Mouse (Mus musculus) kidney, embryonic 14.5 days (tissue): ENCODE results near the gene Fam71f1. TPM values are rescaled to one million over a fixed set of nuclear protein-coding genes. Genes with fewer than 3 reads are reported as not detected.

Experiments used
- ATAC-seq: fragments of 200-750 bp; cut with Nextera tagmentation; 2 replicates; pipeline ENCODE4 v1.8.0; 2017; ENCODE audit warnings: moderate number of reproducible peaks, mild to moderate bottlenecking, moderate TSS enrichment, moderate library complexity; ENCODE audit not compliant: low FRiP score, low TSS enrichment
- H3K27ac ChIP-seq: fragments of 300-500 bp; sonication (generic); 2 replicates; pipeline ENCODE4 v1.5.1; 2014; ENCODE audit warnings: low read depth, mild to moderate bottlenecking, low read length, moderate library complexity, mixed read lengths
- H3K27me3 ChIP-seq: fragments of 300-500 bp; sonication (generic); 2 replicates; pipeline ENCODE4 v1.6.1; 2014; ENCODE audit warnings: mild to moderate bottlenecking, low read length; ENCODE audit not compliant: control insufficient read depth, insufficient read depth
- H3K36me3 ChIP-seq: fragments of 300-500 bp; sonication (generic); 2 replicates; pipeline ENCODE4 v1.6.1; 2014; ENCODE audit warnings: low read length, mixed read lengths; ENCODE audit not compliant: control insufficient read depth, insufficient read depth
- H3K4me1 ChIP-seq: fragments of 300-500 bp; sonication (generic); 2 replicates; pipeline ENCODE4 v1.6.1; 2014; ENCODE audit warnings: low read length, mixed read lengths; ENCODE audit not compliant: control insufficient read depth, insufficient read depth
- H3K4me2 ChIP-seq: fragments of 300-500 bp; sonication (generic); replicated peaks from 2 replicates; pipeline ENCODE4 v1.6.1; 2014; ENCODE audit warnings: low read depth, mild to moderate bottlenecking, low read length
- H3K4me3 ChIP-seq: fragments of 300-500 bp; sonication (generic); 2 replicates; pipeline ENCODE4 v1.5.1; 2014; ENCODE audit warnings: mild to moderate bottlenecking, low read length
- H3K9ac ChIP-seq: fragments of 300-500 bp; sonication (generic); 2 replicates; pipeline ENCODE4 v1.6.1; 2014; ENCODE audit warnings: low read depth, mild to moderate bottlenecking, low read length, moderate library complexity
- H3K9me3 ChIP-seq: fragments of 300-500 bp; sonication (generic); 2 replicates; pipeline ENCODE4 v1.6.1; 2016; ENCODE audit warnings: low read length; ENCODE audit not compliant: control insufficient read depth
- WGBS: fragments of 180-500 bp; shearing (Covaris S2); extraction: QIAGEN DNeasy Blood & Tissue Kit; methylation state at CpG from one replicate; pipeline ENCODE4 v1.1.7; 2014; 5-methylcytosine and 5-hydroxymethylcytosine counted together
- polyA plus RNA-seq: library from polyadenylated mRNA; unstranded; fragments of >200 nt; fragmentation: Nextera tagmentation; extraction: Ambion mirVana; gene quantifications from 2 replicates; pipeline ENCODE4 v1.2.1, GENCODE M21; 2014

The Fam71f1 gene
- polyA plus RNA-seq, 1 experiment from 2014 or later: not detected

- Histone ChIP-seq H3K27ac (peak within 1 kb of the TSS; percentile 93), H3K9me3 (no peaks in the 10 kb centered on the region), H3K9ac (peak within 1 kb of the TSS; percentile 94), H3K36me3 (no peaks in the 10 kb centered on the region), H3K4me3 (peak within 1 kb of the TSS; percentile 96), H3K27me3 (no peaks in the 10 kb centered on the region), H3K4me2 (peak within 1 kb of the TSS; percentile 69), H3K4me1 (0 out of 2 replicates have a peak, but pooled peaks cover 9% of the 10 kb centered on the region)
- under 1% methylated on average over 54 of the region's 55 CpGs for WGBS
- peak; percentile 99 for ATAC-seq
Observed at GRCm38 (mm10) chr6:29347665-29348370, 28.9 kb downstream of the Fam71f1 start, which contains the start of gene Calu. Gene Calu (plus strand): TSS chr6:29348069.

GRCm38 (mm10) chr6:29348371-29348724 lies 29.4 kb downstream of the Fam71f1 start:
- ATAC-seq: no peak; the same call in 1 of the 2 replicates
- Histone ChIP-seq H3K4me1 (0 out of 2 replicates have a peak, but pooled peaks cover 9% of the 10 kb centered on the region), H3K4me2 (peak overlapping the region; percentile 69), H3K9me3 (no peaks in the 10 kb centered on the region), H3K27me3 (no peaks in the 10 kb centered on the region), H3K9ac (peak overlapping the region; percentile 94), H3K36me3 (no peaks in the 10 kb centered on the region), H3K27ac (peak overlapping the region; percentile 84), H3K4me3 (peak overlapping the region; percentile 96)
- under 1% methylated on average over 15 of the region's 15 CpGs for WGBS

- H3K4me3 ChIP-seq: no peak overlapping the region
- H3K4me1 ChIP-seq: 0 out of 2 replicates have a peak, but pooled peaks cover 9% of the 10 kb centered on the region
- no peaks in the 10 kb centered on the region for H3K27me3 ChIP-seq
- no peak overlapping the region for H3K27ac ChIP-seq
- H3K9ac ChIP-seq: no peak overlapping the region
- ATAC-seq: no peak
- peaks cover 5% of the 10 kb centered on the region for H3K36me3 ChIP-seq
- no peak overlapping the region for H3K4me2 ChIP-seq
- H3K9me3 ChIP-seq: no peaks in the 10 kb centered on the region
Observed at GRCm38 (mm10) chr6:29351613-29352012, 32.7 kb downstream of the Fam71f1 start.

- Histone ChIP-seq H3K9me3 (no peaks in the 10 kb centered on the region), H3K27ac (no peak overlapping the region), H3K4me3 (no peak overlapping the region), H3K4me2 (no peak overlapping the region), H3K4me1 (0 out of 2 replicates have a peak, but pooled peaks cover 9% of the 10 kb centered on the region), H3K27me3 (no peaks in the 10 kb centered on the region), H3K9ac (no peak overlapping the region), H3K36me3 (peaks cover 17% of the 10 kb centered on the region)
- no peak for ATAC-seq
- whole genome bisulfite sequencing: 79% methylated on average over 5 of the region's 5 CpGs
Observed at GRCm38 (mm10) chr6:29352816-29353215, 33.9 kb downstream of the Fam71f1 start.

- H3K4me1 ChIP-seq: no peaks in the 10 kb centered on the region
- no peaks in the 10 kb centered on the region for H3K9me3 ChIP-seq
- WGBS: 91% methylated on average over 3 of the region's 3 CpGs
- no peaks in the 10 kb centered on the region for H3K27me3 ChIP-seq
- no peak overlapping the region for H3K27ac ChIP-seq
- ATAC-seq: no peak
- peaks cover 45% of the 10 kb centered on the region for H3K36me3 ChIP-seq
- H3K4me2 ChIP-seq: no peak overlapping the region
- no peak overlapping the region for H3K4me3 ChIP-seq
- H3K9ac ChIP-seq: no peak overlapping the region
Observed at GRCm38 (mm10) chr6:29359386-29359785, 40.4 kb downstream of the Fam71f1 start.

- 88% methylated on average over 6 of the region's 6 CpGs for WGBS
- no peak for ATAC-seq
- H3K36me3 ChIP-seq: peaks cover 48% of the 10 kb centered on the region
Observed at GRCm38 (mm10) chr6:29360211-29360610, 41.3 kb downstream of the Fam71f1 start.

GRCm38 (mm10) chr6:29362246-29363128 lies 43.5 kb downstream of the Fam71f1 start:
- no peak overlapping the region for H3K27ac ChIP-seq
- no peaks in the 10 kb centered on the region for H3K4me1 ChIP-seq
- no peak overlapping the region for H3K9ac ChIP-seq
- no peaks in the 10 kb centered on the region for H3K27me3 ChIP-seq
- no peaks in the 10 kb centered on the region for H3K9me3 ChIP-seq
- H3K36me3 ChIP-seq: peaks cover 53% of the 10 kb centered on the region
- no peak overlapping the region for H3K4me3 ChIP-seq
- H3K4me2 ChIP-seq: no peak overlapping the region
- 80% methylated on average over 7 of the region's 7 CpGs for WGBS
- no peak for ATAC-seq

More at GRCm38 (mm10) chr6:29360211-29360610, 41.3 kb downstream of the Fam71f1 start:
- Histone ChIP-seq H3K27me3 (no peaks in the 10 kb centered on the region), H3K27ac (no peak overlapping the region), H3K9me3 (no peaks in the 10 kb centered on the region), H3K4me1 (no peaks in the 10 kb centered on the region), H3K9ac (no peak overlapping the region), H3K4me2 (no peak overlapping the region), H3K4me3 (no peak overlapping the region)

GRCm38 (mm10) chr6:29363129-29363515 lies 44.2 kb downstream of the Fam71f1 start:
- Histone ChIP-seq H3K9ac (no peak overlapping the region), H3K4me3 (no peak overlapping the region), H3K9me3 (no peaks in the 10 kb centered on the region), H3K36me3 (peaks cover 53% of the 10 kb centered on the region), H3K27ac (no peak overlapping the region), H3K4me2 (no peak overlapping the region), H3K27me3 (no peaks in the 10 kb centered on the region), H3K4me1 (no peaks in the 10 kb centered on the region)
- ATAC-seq: no peak
- 84% methylated on average over 3 of the region's 3 CpGs for WGBS

GRCm38 (mm10) chr6:29365277-29365676 lies 46.3 kb downstream of the Fam71f1 start:
- 85% methylated on average over 1 of the region's 1 CpGs for WGBS
- H3K9ac ChIP-seq: no peak overlapping the region
- ATAC-seq: no peak
- H3K4me2 ChIP-seq: no peak overlapping the region
- H3K4me1 ChIP-seq: no peaks in the 10 kb centered on the region
- H3K9me3 ChIP-seq: no peaks in the 10 kb centered on the region
- no peak overlapping the region for H3K27ac ChIP-seq
- H3K4me3 ChIP-seq: no peak overlapping the region
- peaks cover 56% of the 10 kb centered on the region for H3K36me3 ChIP-seq
- no peaks in the 10 kb centered on the region for H3K27me3 ChIP-seq
